Mouse (Mus musculus) midbrain, embryonic 14.5 days (tissue): ENCODE measurements around the gene Hnmt. TPM values are rescaled to one million over a fixed set of nuclear protein-coding genes. Genes with fewer than 3 reads are reported as not detected.

Experiments used
- ATAC-seq: fragments of 200-750 bp; cut with Nextera tagmentation; 2 replicates; pipeline ENCODE4 v1.8.0; 2017; ENCODE audit warnings: moderate number of reproducible peaks, moderate library complexity; ENCODE audit not compliant: low FRiP score, low TSS enrichment
- DNase-seq: peaks from one replicate; pipeline ENCODE4 v3.0.0-alpha.2; 2015
- H3K27ac ChIP-seq: fragments of 300-500 bp; sonication (generic); replicated peaks from 2 replicates; pipeline ENCODE4 v1.5.1; 2014; ENCODE audit warnings: mild to moderate bottlenecking, low read depth, low read length, moderate library complexity
- H3K27me3 ChIP-seq: fragments of 300-500 bp; sonication (generic); 2 replicates; pipeline ENCODE4 v1.6.1; 2014; ENCODE audit warnings: low read length, control low read depth, mixed read lengths; ENCODE audit not compliant: control insufficient read depth, insufficient read depth
- H3K36me3 ChIP-seq: fragments of 300-500 bp; sonication (generic); 2 replicates; pipeline ENCODE4 v1.6.1; 2014; ENCODE audit warnings: low read length, control low read depth; ENCODE audit not compliant: control insufficient read depth, insufficient read depth
- H3K4me1 ChIP-seq: fragments of 300-500 bp; sonication (generic); 2 replicates; pipeline ENCODE4 v1.6.1; 2014; ENCODE audit warnings: mild to moderate bottlenecking, antibody characterized with exemption, low read length, control low read depth; ENCODE audit not compliant: control insufficient read depth, insufficient read depth
- H3K4me2 ChIP-seq: fragments of 300-500 bp; sonication (generic); 2 replicates; pipeline ENCODE4 v1.6.1; 2014; ENCODE audit warnings: mild to moderate bottlenecking, low read length, moderate library complexity
- H3K4me3 ChIP-seq: fragments of 300-500 bp; sonication (generic); replicated peaks from 2 replicates; pipeline ENCODE4 v1.5.1; 2014; ENCODE audit warnings: low read depth, low read length
- H3K9ac ChIP-seq: fragments of 300-500 bp; sonication (generic); replicated peaks from 2 replicates; pipeline ENCODE4 v1.6.1; 2014; ENCODE audit warnings: mild to moderate bottlenecking, low read length, moderate library complexity
- H3K9me3 ChIP-seq: fragments of 300-500 bp; sonication (generic); 2 replicates; pipeline ENCODE4 v1.6.1; 2016; ENCODE audit warnings: low read length, control low read depth, mixed read lengths; ENCODE audit not compliant: control insufficient read depth
- WGBS: fragments of 180-500 bp; shearing (Covaris S2); extraction: QIAGEN DNeasy Blood & Tissue Kit; methylation state at CpG from one replicate; pipeline ENCODE4 v1.1.7; 2014; 5-methylcytosine and 5-hydroxymethylcytosine counted together
- polyA plus RNA-seq: library from polyadenylated mRNA; unstranded; fragments of >200 nt; fragmentation: Nextera tagmentation; extraction: Ambion mirVana; gene quantifications from 2 replicates; pipeline ENCODE4 v1.2.1, GENCODE M21; 2014

Gene Hnmt
- polyA plus RNA-seq = 6.7 and 9.4 TPM in 2 replicates

DNA sequence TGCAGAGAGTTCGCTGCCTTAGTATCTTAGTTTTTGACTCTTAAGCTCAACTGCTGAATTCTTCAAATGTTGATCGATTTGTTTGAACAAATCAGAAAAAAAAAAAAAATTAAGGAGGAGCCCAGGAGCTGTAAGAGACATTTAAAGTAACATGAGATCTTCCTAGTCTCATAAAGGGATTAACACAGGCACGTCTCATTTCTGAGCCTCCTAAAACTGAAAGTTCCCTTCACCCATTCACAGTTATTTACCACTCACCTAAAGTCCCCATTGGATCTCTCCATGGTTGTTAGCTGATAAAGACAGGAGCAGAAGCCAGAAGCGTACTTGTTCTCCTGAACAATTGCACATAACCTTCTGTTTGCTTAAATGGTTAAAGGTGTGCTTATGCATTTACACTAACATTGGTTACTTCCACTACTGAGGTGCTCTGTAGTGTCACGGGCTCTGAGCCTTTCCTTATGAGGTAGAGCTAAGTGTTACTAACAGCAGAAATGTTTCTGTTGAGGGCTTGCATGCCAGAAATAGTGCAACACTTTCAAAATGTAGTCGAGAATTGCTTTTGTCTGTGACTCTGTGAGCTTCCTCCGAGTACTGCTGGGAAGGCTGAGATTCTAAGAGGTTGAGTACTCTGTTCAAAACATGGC lies at the start of gene Hnmt:
Gene Hnmt (minus strand): TSS at position 51 of the 647 bp plus-strand sequence.
- H3K27me3 ChIP-seq = no peaks in the 10 kb centered on the region
- no peak for DNase-seq
- H3K4me1 ChIP-seq = peaks cover 5% of the 10 kb centered on the region; the same call in 1 of the 2 replicates
- WGBS = 39% methylated on average over 7 of the region's 7 CpGs
- ATAC-seq = no peak
- H3K9me3 ChIP-seq = no peaks in the 10 kb centered on the region
- peak within 1 kb of the TSS; percentile 61 for H3K4me2 ChIP-seq
- H3K36me3 ChIP-seq = no peaks in the 10 kb centered on the region
- peak within 1 kb of the TSS; percentile 60 for H3K27ac ChIP-seq
- H3K4me3 ChIP-seq = peak within 1 kb of the TSS; percentile 41
- H3K9ac ChIP-seq = peak within 1 kb of the TSS; percentile 47

DNA sequence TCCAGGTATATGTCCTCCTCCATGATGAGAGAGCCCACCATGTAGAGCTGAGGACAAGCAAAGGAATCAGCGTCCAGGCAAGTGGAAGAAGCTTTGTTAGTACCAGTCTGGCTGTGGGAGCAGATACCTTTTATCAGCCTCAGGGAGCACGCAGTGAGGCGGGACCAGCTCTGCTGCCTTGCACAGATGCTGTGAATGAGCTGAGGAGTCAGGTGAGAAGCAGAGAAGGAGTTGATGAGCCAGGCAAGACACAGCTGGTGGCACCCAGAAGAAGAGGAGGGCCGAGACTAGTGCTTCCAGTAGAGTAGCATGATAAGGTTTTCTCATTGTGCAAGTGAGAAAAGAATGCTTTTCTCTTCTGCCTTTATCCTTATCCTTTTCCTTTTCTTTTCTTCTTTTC lies 47.3 kb upstream of the Hnmt start, which contains the start of gene Tbpl2:
Gene Tbpl2 (minus strand): TSS at position 101 of the 400 bp plus-strand sequence.
- Histone ChIP-seq H3K4me1 (no peaks in the 10 kb centered on the region), H3K4me2 (no peak within 1 kb of the TSS), H3K9ac (no peak within 1 kb of the TSS), H3K27ac (no peak within 1 kb of the TSS), H3K27me3 (no peaks in the 10 kb centered on the region), H3K36me3 (no peaks in the 10 kb centered on the region), H3K9me3 (no peaks in the 10 kb centered on the region), H3K4me3 (no peak within 1 kb of the TSS)
- 84% methylated on average over 4 of the region's 4 CpGs for WGBS
- ATAC-seq (no peak), DNase-seq (no peak)

DNA sequence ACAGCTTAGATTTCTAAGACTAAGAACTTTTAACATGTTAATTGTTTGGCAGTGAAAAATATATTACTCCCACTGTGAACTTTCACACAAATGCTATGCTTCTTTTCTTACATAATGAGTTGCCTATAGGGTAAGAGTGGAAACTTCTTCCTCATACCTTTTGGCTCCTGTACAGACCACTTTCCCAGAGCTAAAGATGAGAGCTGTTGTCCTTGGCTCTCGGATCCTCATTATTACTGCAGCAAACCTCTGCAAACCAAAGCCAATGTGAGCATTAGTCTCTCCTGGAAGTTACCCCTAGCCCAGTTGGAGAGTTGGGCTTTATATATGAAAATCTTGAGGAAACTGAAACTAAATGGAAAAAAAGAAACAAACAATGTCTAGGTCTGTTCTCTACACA lies 41.7 kb upstream of the Hnmt start:
- H3K4me3 ChIP-seq = no peak overlapping the region
- no peaks in the 10 kb centered on the region for H3K9me3 ChIP-seq
- 82% methylated on average over 1 of the region's 1 CpGs for WGBS
- no peak overlapping the region for H3K9ac ChIP-seq
- DNase-seq = no peak
- no peaks in the 10 kb centered on the region for H3K4me1 ChIP-seq
- ATAC-seq = no peak
- no peaks in the 10 kb centered on the region for H3K36me3 ChIP-seq
- H3K27ac ChIP-seq = no peak overlapping the region
- H3K27me3 ChIP-seq = no peaks in the 10 kb centered on the region
- no peak overlapping the region for H3K4me2 ChIP-seq

DNA sequence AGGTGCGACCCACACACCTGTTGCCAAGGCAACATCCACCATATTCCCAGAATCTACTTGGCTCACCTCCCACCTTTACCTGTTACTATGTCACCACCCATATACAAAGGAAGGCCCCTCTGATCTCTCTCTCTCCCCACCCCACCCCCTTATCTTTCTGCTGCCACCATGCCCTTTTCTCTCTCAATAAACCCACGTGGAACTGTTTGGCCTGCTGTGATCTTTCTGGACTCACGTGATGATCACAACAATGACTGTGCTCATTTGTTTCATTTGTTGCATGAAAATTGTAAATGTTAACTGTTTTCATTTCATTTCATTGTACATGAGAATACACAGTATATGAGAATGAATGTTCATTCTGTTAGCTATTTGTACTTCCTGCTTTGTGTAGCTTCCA lies 1.3 kb upstream of the Hnmt start:
- Histone ChIP-seq H3K27ac (no peak overlapping the region), H3K4me2 (no peak overlapping the region), H3K9ac (no peak overlapping the region), H3K9me3 (no peaks in the 10 kb centered on the region), H3K36me3 (no peaks in the 10 kb centered on the region), H3K27me3 (no peaks in the 10 kb centered on the region), H3K4me3 (no peak overlapping the region), H3K4me1 (peaks cover 5% of the 10 kb centered on the region; the same call in 1 of the 2 replicates)
- ATAC-seq (no peak), DNase-seq (no peak)
- 86% methylated on average over 3 of the region's 3 CpGs for WGBS

DNA sequence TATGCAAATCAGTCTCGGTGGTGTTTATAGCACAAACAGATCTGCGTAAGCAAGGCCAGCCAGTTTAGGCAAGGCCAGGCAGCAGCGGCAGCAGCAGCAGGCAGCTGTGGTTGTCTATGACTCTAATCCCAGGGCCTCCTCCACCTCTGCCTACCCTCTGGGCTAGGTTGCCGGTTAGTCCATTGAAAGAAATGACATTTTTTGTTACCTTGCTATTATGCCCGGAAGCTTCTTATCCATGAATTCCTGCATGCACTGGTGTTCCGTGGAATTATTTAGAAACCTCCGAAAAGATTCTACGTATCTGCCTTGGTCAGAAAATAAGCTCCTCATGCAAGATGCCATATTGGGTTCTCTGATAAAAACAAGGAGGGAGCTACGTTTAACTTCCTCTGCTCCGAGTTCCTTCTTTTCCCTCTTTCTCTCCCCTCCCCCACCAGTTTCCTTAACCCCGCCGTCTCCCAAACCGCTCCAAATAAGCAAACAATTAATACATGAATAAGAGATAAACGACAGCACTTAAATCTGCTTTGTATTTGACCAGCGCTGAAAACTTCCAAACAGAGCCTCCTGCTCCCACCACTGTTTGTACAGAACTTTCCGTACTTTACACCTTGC lies 605 bp downstream of the Hnmt start:
- DNase-seq (peak; percentile 78), ATAC-seq (peak; percentile 87)
- Histone ChIP-seq H3K27ac (peak overlapping the region; percentile 60), H3K4me2 (peak overlapping the region; percentile 61), H3K9me3 (no peaks in the 10 kb centered on the region), H3K9ac (peak overlapping the region; percentile 47), H3K36me3 (no peaks in the 10 kb centered on the region), H3K4me1 (peaks cover 5% of the 10 kb centered on the region; the same call in 1 of the 2 replicates), H3K27me3 (no peaks in the 10 kb centered on the region), H3K4me3 (peak overlapping the region; percentile 41)
- 6% methylated on average over 16 of the region's 16 CpGs for WGBS

DNA sequence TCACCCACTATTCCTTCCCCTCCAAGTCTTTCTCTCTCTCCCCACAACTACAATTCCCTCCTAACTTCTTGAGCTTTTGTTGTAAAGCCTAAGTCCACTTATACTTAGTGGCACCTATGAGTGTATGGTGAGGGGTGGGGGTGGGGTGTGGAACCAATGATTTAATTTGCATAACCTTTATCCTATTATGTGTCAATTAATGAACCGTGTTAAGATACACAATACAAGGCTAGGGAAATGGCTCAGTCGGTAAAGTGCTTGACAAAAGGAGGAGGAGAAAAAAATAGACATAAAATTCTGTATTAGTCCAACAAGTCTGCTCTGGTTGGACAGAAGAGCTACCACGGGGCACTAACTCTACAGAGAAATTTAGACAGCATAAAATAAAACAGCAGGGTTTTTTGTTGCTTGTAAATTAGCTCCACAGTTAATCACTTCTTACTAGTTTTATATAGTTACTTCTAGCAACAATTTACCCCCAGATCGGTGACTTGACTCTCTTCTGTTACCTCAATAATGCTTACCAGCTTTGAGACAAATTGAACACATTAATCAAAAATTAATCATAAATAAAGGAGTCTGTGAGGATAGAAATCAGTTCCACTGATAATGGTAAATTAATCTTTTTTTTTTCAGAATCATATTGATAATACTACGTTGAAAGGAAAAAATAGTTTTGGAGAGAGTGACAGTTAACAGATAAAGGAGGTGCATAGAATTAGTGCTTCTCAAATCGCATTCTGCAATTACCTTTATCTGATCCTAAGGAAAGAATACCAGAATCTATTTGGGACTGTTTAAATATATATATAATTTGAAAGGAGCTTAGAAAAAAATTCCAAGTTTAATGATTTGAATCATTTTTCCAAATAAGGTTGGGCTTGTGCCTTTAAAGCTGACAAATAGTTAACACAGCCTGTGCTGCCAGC lies 1.4 kb downstream of the Hnmt start:
- WGBS = 14% methylated on average over 6 of the region's 6 CpGs
- Histone ChIP-seq H3K9ac (peak overlapping the region; percentile 47), H3K27me3 (no peaks in the 10 kb centered on the region), H3K27ac (peak overlapping the region; percentile 60; the same call in 1 of the 2 replicates), H3K4me3 (peak overlapping the region; percentile 41), H3K9me3 (no peaks in the 10 kb centered on the region), H3K4me2 (peak overlapping the region; percentile 61), H3K36me3 (no peaks in the 10 kb centered on the region), H3K4me1 (peaks cover 5% of the 10 kb centered on the region; the same call in 1 of the 2 replicates)
- DNase-seq = peak; percentile 14
- ATAC-seq = peak; percentile 73

DNA sequence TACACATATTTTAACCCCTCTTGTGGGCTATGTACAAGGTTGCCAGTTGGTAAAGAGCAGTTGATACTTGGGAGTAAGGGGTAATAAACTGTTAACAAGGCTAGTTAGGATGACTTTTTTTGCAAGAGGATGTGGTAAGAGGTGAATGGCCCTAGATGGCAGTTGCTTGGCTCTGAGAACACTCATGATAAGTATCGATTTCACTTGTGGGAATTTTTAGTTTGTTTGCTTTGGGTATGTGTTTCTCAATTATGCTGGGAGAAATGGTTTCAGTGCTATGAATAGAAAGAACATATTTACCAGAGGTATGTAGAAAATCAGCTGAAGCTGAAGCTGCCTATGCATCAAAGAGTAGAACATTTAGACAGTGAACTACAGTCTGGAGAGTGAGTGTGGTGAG lies 6.3 kb downstream of the Hnmt start:
- Histone ChIP-seq H3K4me2 (no peak overlapping the region), H3K4me3 (no peak overlapping the region), H3K4me1 (peaks cover 5% of the 10 kb centered on the region; the same call in 1 of the 2 replicates), H3K36me3 (no peaks in the 10 kb centered on the region), H3K9ac (no peak overlapping the region), H3K9me3 (no peaks in the 10 kb centered on the region), H3K27me3 (no peaks in the 10 kb centered on the region), H3K27ac (no peak overlapping the region)
- WGBS = 94% methylated on average over 1 of the region's 1 CpGs
- ATAC-seq = no peak
- no peak for DNase-seq

DNA sequence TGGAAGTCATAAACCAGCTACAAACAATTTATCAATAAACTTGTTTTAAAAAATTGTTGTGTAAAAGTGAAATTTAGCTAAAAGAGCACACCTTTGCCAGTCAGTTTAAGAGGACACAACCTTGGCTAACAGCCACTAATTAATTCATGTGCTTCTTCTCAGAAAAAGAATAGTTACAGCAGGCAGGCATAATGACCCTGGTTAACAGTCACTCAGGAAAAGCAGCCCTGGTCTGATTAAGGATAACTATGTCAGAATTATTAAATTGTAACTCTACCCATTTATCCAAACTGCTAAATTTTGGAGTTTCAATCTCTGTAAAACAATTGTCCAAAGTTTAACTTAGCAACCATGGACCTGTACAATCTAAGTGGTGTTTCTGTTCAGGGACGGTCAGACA lies 8.7 kb downstream of the Hnmt start:
- Histone ChIP-seq H3K27ac (no peak overlapping the region), H3K4me3 (no peak overlapping the region), H3K4me2 (no peak overlapping the region), H3K9me3 (no peaks in the 10 kb centered on the region), H3K4me1 (no peaks in the 10 kb centered on the region), H3K27me3 (no peaks in the 10 kb centered on the region), H3K36me3 (no peaks in the 10 kb centered on the region), H3K9ac (no peak overlapping the region)
- DNase-seq = no peak
- ATAC-seq = no peak
- WGBS = 95% methylated on average over 1 of the region's 1 CpGs
